Mouse (Mus musculus) myocyte (in vitro differentiated cells): ENCODE data around the gene Slco4a1.

Experiments used
- CEBPB ChIP-seq: IDR thresholded peaks from 2 replicates; pipeline ENCODE4 v1.6.1; 2011; ENCODE audit warnings: mild to moderate bottlenecking, moderate library complexity; ENCODE audit not compliant: poor library complexity, insufficient read depth, severe bottlenecking
- E2F4 ChIP-seq: IDR thresholded peaks from one replicate; pipeline ENCODE4 v1.6.1; 2011; ENCODE audit warnings: mild to moderate bottlenecking, control low read depth, moderate library complexity; ENCODE audit not compliant: insufficient read depth
- MAX ChIP-seq: IDR thresholded peaks from one replicate; pipeline ENCODE4 v1.6.1; 2011; ENCODE audit warnings: low read depth, mild to moderate bottlenecking, control low read depth
- MYOD1 ChIP-seq, 3 experiments: IDR thresholded peaks; one replicate each; pipeline ENCODE4 v1.6.1; 2011; ENCODE audit warnings: control low read depth in 2 of 3, low read depth in 2 of 3, mild to moderate bottlenecking in 2 of 3, moderate library complexity in 1 of 3; ENCODE audit not compliant: insufficient read length in 2 of 3, control insufficient read depth in 1 of 3
- MYOG ChIP-seq, 3 experiments: IDR thresholded peaks; one replicate each; pipeline ENCODE4 v1.6.1; 2011; ENCODE audit warnings: control low read depth in 2 of 3, low read depth in 2 of 3, mild to moderate bottlenecking in 2 of 3; ENCODE audit not compliant: insufficient read length in 2 of 3, control insufficient read depth in 1 of 3, insufficient read depth in 1 of 3
- POLR2A ChIP-seq: IDR thresholded peaks from one replicate; pipeline ENCODE4 v1.6.1; 2011; ENCODE audit warnings: low read depth, mild to moderate bottlenecking, control low read depth, moderate library complexity; ENCODE audit not compliant: insufficient read length
- SRF ChIP-seq: IDR thresholded peaks from one replicate; pipeline ENCODE4 v1.6.1; 2011; ENCODE audit warnings: low read depth; ENCODE audit not compliant: control insufficient read depth, insufficient read length
- TCF12 ChIP-seq: IDR thresholded peaks from one replicate; pipeline ENCODE4 v1.6.1; 2011; ENCODE audit warnings: mild to moderate bottlenecking, control low read depth; ENCODE audit not compliant: poor library complexity, insufficient read depth, severe bottlenecking
- USF1 ChIP-seq: IDR thresholded peaks from one replicate; pipeline ENCODE4 v1.6.1; 2011; ENCODE audit warnings: low read depth, mild to moderate bottlenecking, control low read depth, moderate library complexity

DNA sequence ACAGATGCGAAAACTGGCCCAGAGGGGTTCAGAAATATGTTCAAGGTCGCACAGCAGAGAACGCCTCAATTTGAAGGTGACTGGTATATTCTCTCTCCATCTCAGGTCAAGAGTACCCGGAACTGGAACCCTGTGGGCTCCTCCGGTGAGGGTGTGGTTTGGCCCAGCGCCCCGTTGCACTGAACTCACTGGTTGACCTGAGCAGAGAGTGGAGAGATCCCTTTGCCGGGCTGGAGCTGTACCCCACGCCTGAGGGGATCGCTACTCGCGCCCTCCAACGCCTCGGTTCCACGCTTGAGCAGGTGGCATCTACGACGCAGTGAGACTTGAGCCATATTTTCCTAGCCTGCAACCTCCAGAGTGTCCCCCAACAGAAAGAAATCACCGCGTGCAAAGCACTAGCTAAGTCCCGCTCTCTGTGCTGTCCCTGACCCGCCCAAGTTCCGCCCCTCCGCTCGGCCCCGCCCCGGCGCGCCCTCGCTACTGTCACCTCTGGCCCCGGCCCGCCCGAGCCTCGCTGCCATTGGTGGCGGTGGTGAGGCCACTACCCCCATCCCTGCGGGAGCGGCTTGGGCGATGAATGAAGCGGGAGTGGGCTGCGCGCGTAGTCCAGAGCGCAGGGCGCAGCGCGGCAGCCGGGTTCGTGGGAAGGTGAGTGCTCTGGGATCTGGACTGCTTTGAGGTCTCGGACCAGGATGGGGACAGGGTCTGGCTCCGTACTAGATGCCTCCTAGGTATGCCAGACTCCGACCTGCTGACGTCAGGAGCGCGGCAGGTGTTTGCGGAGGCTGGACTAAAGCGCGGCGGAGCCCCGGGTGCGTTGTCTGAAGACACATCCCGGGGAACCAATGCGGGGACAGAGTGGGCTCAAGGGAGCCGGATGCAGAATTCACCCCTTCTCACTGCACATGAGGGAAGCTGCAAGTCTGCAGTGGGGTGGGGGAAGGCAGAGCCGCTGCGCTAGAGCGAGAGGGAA is at the start of gene Slco4a1:
- TF ChIP-seq USF1 = no peak
- no peak for TF ChIP-seq MYOG (IDR thresholded peaks at IDR 0.05; ENCODE audit: control insufficient read depth in 1 of 3, insufficient read depth in 1 of 3, insufficient read length in 2 of 3, low read depth in 2 of 3)
- TF ChIP-seq POLR2A = peak; percentile 22
- TF ChIP-seq MYOD1 (IDR thresholded peaks at IDR 0.05; ENCODE audit: control insufficient read depth in 1 of 3, insufficient read length in 2 of 3, low read depth in 2 of 3) = no peak
- no peak for TF ChIP-seq MAX
- TF ChIP-seq E2F4 = no peak
- no peak for TF ChIP-seq CEBPB
- no peak for TF ChIP-seq SRF
- TF ChIP-seq TCF12 = no peak
